Mouse (Mus musculus): ENCODE data around the gene St8sia6.

St8sia6 gene

DNA sequence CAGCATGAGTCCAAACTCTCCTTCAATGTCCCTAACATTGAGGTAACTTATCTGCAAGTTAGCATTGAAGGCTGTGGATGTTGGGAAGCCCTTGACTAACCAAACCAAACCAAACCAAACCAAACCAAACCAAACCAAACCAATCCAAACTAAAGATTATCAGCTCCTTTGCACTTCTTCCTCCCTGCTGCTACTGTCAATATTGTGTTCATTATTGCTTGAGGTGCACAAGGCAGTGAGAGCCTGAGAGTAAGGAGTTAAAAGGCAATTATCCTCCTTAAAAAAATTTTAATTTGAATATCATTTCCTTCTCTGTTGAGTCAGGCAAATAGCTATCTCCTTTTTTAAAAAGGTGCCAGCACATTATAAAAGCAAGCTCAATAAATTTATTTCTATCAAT lies 190.8 kb downstream of the St8sia6 start:
- DNase-seq = no peak
